Mouse (Mus musculus): ENCODE measurements around the gene Cd248. TPM values are rescaled to one million over a fixed set of nuclear protein-coding genes. Genes with fewer than 3 reads are reported as not detected.

The Cd248 gene
- 54.4 and 64.3 TPM in 2 replicates for polyA plus RNA-seq (2016; fragmentation: Nextera tagmentation; extraction: Ambion mirVana)

DNA sequence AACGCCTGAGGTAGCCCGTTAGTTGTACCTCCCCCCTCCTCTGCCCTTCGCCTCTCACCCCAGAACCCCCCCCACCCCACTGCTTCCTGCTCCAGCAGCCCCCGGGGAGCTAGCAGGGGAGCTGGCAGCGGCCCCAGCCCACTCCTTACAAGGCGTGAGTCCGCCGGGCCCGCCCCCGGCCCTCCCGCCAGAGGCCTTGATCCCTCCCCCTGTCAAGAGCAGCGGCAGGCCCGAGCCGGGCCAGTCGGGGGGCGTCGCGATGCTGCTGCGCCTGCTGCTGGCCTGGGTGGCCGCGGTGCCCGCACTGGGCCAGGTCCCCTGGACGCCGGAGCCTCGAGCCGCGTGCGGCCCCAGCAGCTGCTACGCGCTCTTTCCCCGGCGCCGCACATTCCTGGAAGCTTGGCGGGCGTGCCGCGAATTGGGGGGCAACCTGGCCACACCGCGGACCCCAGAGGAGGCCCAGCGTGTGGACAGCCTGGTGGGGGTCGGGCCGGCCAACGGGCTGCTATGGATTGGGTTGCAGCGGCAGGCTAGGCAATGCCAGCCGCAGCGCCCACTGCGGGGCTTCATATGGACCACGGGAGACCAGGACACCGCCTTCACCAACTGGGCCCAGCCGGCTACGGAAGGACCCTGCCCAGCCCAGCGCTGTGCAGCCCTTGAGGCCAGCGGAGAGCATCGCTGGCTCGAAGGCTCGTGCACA, at the start of gene Cd248:
Cd248 (plus strand) TSS at position 212 of the 703 bp plus-strand sequence.
- Histone ChIP-seq H3K36me3 (no peaks in the 10 kb centered on the region), H3K4me2 (replicated peaks) (peak within 1 kb of the TSS; percentile 86), H3K9me3 (no peaks in the 10 kb centered on the region), H3K27me3 (peaks cover 10% of the 10 kb centered on the region), H3K9ac (peak within 1 kb of the TSS; percentile 81), H3K4me1 (peaks cover 53% of the 10 kb centered on the region), H3K27ac (peak within 1 kb of the TSS; percentile 97), H3K4me3 (peak within 1 kb of the TSS; percentile 59)
- 1% methylated on average over 55 of the region's 56 CpGs for WGBS
- peak; percentile 33 for ATAC-seq (ENCODE audit: insufficient number of reproducible peaks, insufficient read depth, low FRiP score, low TSS enrichment)

DNA sequence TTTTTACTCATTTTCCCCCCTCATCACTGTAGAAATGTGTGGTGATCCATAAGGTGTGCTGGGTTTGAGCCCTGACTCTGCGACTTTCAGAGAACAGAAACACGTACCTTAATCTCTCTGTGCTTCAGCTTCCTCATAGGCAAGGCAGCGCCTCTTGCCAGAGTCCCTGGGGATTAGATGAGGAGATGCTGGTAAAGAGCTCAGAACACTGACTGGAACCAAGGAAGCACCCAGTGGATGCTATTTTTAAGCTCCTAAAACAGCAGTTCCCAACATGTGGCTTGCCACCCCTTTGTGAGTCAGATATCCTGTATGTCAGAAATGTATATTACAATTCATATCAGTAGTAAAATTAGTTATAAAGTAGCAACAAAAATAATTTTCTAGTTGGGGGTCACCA, 49.7 kb upstream of the Cd248 start:
- ATAC-seq (ENCODE audit: insufficient number of reproducible peaks, insufficient read depth, low FRiP score, low TSS enrichment): no peak
- peaks cover 7% of the 10 kb centered on the region; the same call in 1 of the 2 replicates for H3K4me1 ChIP-seq
- H3K27ac ChIP-seq: no peak overlapping the region
- H3K4me2 ChIP-seq (replicated peaks): no peak overlapping the region
- no peaks in the 10 kb centered on the region for H3K27me3 ChIP-seq
- no peaks in the 10 kb centered on the region for H3K36me3 ChIP-seq
- no peak overlapping the region for H3K4me3 ChIP-seq
- H3K9ac ChIP-seq: no peak overlapping the region
- no peaks in the 10 kb centered on the region for H3K9me3 ChIP-seq
- 80% methylated on average over 3 of the region's 3 CpGs for WGBS

DNA sequence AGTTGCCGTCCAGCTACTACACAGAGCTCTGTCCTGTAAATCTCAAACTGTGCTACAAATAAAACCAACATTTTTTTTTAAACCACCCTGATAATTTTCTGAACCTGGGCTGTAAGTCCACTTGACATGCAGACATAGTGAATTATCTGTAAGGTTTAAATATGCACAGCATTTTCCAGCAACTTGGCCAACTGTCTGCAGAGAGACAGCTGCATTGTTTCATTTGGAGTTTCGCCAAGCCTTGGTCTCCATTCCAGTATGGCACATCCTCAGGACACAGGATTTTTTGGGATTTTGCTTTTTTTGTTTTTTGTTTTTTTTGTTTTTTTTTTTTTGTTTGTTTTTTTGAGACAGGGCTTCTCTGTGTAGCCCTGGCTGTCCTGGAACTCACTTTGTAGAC, 46.5 kb upstream of the Cd248 start:
- Histone ChIP-seq H3K4me2 (replicated peaks) (no peak overlapping the region), H3K4me3 (no peak overlapping the region), H3K36me3 (0 out of 2 replicates have a peak, but pooled peaks cover 3% of the 10 kb centered on the region), H3K9me3 (no peaks in the 10 kb centered on the region), H3K27ac (no peak overlapping the region), H3K27me3 (no peaks in the 10 kb centered on the region), H3K4me1 (peaks cover 7% of the 10 kb centered on the region; the same call in 1 of the 2 replicates), H3K9ac (no peak overlapping the region)
- no peak for ATAC-seq (ENCODE audit: insufficient number of reproducible peaks, insufficient read depth, low FRiP score, low TSS enrichment)
- 83% methylated on average over 2 of the region's 2 CpGs for WGBS

DNA sequence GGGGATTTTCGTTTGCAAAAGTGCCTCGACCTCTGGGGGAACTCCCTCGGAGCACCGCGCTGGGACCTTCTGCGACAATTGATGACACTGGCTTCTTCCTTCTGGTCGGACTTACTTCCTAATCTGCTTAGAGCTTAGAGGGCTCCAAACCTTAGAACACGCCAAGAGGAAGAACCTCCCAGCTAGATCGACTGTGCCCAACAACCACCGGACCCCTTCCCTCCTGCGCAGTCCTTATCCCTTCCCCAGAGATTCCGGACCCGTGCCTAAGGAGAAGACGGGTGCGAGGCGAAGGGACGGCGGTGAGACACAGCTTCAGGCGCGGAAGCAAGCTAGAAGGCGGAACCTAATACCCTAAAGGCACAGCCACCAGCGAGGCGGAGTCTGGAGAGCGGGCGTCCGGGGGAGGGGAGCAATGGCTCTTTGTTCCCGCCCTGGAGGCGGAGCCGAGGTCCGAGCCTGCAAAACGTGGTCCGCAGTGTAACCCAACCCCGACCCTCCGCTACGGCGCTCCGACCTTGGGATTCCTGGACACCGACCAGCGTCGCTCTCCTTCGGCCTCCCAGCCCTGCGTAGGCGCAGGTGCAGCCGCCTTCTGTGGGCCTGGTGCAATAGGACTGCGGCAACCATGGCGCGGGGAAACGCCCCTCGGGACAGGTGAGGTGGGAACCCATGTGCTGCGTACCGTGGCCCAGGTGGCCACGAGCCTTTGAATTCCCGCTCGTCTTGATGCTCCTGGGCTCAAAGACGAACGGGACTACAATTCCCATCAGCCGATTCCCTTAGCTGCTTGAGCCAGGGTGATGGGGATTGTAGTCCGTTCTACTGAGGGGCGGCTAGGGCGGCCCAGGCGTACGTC, 44.0 kb upstream of the Cd248 start, which contains the start of gene Slc29a2:
Slc29a2 (plus strand) TSS at position 240 of the 859 bp plus-strand sequence.
- Histone ChIP-seq H3K27ac (peak within 1 kb of the TSS; percentile 67), H3K4me2 (replicated peaks) (peak within 1 kb of the TSS; percentile 89), H3K4me1 (peaks cover 6% of the 10 kb centered on the region; the same call in 1 of the 2 replicates), H3K27me3 (no peaks in the 10 kb centered on the region), H3K4me3 (peak within 1 kb of the TSS; percentile 71), H3K9ac (peak within 1 kb of the TSS; percentile 66), H3K36me3 (peaks cover 18% of the 10 kb centered on the region), H3K9me3 (no peaks in the 10 kb centered on the region)
- peak; percentile 96 for ATAC-seq (ENCODE audit: insufficient number of reproducible peaks, insufficient read depth, low FRiP score, low TSS enrichment)
- under 1% methylated on average over 62 of the region's 62 CpGs for WGBS

DNA sequence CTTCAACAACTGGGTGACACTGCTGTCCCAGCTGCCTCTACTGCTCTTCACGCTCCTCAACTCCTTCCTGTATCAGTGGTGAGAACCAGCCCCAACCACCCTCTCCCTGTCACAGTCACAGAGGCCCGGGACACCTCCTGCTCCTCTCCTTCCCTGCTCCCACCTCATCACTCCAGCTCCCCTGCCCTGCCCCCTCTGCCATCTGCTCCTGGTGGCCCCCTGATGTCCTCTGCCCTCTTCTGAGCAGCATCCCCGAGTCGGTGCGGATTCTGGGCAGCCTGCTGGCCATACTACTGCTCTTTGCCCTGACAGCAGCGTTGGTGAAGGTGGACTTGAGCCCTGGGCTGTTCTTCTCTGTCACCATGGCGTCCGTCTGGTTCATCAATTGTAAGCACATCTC, 41.8 kb upstream of the Cd248 start:
- H3K4me3 ChIP-seq: no peak overlapping the region
- peaks cover 6% of the 10 kb centered on the region; the same call in 1 of the 2 replicates for H3K4me1 ChIP-seq
- no peak overlapping the region for H3K27ac ChIP-seq
- H3K27me3 ChIP-seq: no peaks in the 10 kb centered on the region
- H3K4me2 ChIP-seq (replicated peaks): no peak overlapping the region
- ATAC-seq (ENCODE audit: insufficient number of reproducible peaks, insufficient read depth, low FRiP score, low TSS enrichment): no peak
- H3K9ac ChIP-seq: no peak overlapping the region
- H3K9me3 ChIP-seq: no peaks in the 10 kb centered on the region
- peaks cover 39% of the 10 kb centered on the region for H3K36me3 ChIP-seq
- WGBS: 85% methylated on average over 8 of the region's 8 CpGs

DNA sequence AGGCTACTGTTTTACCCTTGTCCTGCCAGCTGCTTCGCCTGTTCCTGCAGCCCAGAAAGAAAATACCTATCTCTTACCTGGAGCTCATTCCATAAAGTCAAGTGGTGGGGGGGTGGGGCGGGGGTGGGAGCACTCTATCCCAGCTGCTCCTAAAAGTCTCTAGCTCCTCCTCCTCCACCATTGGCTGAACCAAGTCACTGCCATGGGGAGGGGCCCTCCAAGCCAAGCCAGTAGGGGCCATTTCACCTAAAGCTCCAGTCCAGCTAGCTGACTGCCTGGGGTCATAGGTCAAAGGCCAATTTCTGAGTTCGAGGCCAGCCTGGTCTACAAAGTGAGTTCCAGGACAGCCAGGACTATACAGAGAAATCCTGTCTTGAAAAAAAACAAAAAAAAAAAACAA, 35.2 kb upstream of the Cd248 start:
- Histone ChIP-seq H3K27me3 (no peaks in the 10 kb centered on the region), H3K9me3 (no peaks in the 10 kb centered on the region), H3K4me3 (no peak overlapping the region), H3K36me3 (peaks cover 42% of the 10 kb centered on the region), H3K27ac (no peak overlapping the region), H3K4me1 (0 out of 2 replicates have a peak, but pooled peaks cover 7% of the 10 kb centered on the region), H3K4me2 (replicated peaks) (no peak overlapping the region), H3K9ac (no peak overlapping the region)
- WGBS: 84% methylated on average over 3 of the region's 3 CpGs
- ATAC-seq (ENCODE audit: insufficient number of reproducible peaks, insufficient read depth, low FRiP score, low TSS enrichment): no peak

DNA sequence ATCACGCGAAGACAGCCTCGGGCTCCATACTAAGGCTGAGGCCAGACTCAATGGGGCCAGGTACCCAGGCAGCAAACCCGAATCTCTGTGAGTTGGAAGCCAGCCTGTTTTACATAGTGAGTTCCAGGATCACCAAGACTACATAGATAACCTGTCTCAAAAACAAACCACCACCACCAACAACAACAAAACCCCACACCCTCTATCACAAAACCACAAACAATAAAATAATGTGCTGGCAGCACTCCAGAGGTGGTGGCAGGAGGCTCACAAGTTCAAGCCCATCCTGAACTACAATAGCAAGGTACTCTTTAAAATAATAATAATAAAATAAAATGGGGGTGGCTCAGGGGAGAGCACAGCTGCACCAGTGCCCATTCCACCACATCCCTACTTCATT, 31.3 kb upstream of the Cd248 start:
- no peak overlapping the region for H3K9ac ChIP-seq
- WGBS: 74% methylated on average over 4 of the region's 4 CpGs
- no peak for ATAC-seq (ENCODE audit: insufficient number of reproducible peaks, insufficient read depth, low FRiP score, low TSS enrichment)
- no peak overlapping the region for H3K4me3 ChIP-seq
- peaks cover 28% of the 10 kb centered on the region for H3K4me1 ChIP-seq
- no peaks in the 10 kb centered on the region for H3K27me3 ChIP-seq
- H3K9me3 ChIP-seq: no peaks in the 10 kb centered on the region
- no peak overlapping the region for H3K4me2 ChIP-seq (replicated peaks)
- H3K36me3 ChIP-seq: peaks cover 5% of the 10 kb centered on the region; the same call in 1 of the 2 replicates
- H3K27ac ChIP-seq: no peak overlapping the region

DNA sequence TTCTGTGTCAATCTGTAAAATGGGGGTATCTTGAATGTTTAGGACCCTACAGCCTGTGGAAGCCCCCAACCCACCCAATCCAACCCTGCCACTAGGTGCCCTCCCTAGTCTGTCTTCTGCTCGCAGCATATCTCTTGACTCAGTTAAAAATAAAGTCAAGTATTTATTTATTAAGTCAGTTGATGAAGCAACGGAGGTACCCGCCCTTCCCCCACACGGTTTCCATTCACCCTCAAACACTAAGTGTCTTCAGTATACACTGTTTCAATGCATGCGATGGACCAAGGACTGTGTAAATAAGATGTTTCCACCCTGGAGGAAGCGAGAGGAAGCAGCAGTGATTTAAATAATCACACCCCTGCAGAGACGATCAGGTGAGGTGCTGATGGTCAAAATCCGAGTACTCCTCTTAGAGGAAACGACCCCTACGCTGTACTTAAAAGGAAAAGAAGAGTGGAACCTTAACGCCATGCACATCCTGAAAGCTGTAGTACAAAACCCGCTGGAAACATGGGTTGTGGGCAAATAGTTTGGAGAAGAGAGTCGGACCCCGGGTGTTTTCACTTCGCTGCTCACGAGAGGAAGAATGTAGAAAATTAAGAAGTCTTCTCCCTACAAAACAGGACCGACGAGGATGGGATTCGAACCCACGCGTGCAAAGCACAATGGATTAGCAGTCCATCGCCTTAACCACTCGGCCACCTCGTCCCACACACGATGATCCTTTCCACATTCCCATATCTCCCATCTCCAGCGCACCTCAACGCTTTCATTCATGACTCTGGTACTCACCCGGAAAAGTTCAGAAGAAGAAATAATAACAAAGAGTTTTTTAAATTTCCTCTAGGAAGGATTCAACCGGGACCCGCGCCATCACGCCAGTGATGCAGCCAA, 30.0 kb upstream of the Cd248 start:
- H3K4me1 ChIP-seq: peaks cover 35% of the 10 kb centered on the region
- peak overlapping the region; percentile 91 for H3K4me3 ChIP-seq
- no peak for ATAC-seq (ENCODE audit: insufficient number of reproducible peaks, insufficient read depth, low FRiP score, low TSS enrichment)
- peak overlapping the region; percentile 83 for H3K27ac ChIP-seq
- H3K27me3 ChIP-seq: no peaks in the 10 kb centered on the region
- WGBS: 6% methylated on average over 32 of the region's 32 CpGs
- no peaks in the 10 kb centered on the region for H3K9me3 ChIP-seq
- H3K9ac ChIP-seq: peak overlapping the region; percentile 94
- no peaks in the 10 kb centered on the region for H3K36me3 ChIP-seq
- H3K4me2 ChIP-seq (replicated peaks): peak overlapping the region; percentile 99

DNA sequence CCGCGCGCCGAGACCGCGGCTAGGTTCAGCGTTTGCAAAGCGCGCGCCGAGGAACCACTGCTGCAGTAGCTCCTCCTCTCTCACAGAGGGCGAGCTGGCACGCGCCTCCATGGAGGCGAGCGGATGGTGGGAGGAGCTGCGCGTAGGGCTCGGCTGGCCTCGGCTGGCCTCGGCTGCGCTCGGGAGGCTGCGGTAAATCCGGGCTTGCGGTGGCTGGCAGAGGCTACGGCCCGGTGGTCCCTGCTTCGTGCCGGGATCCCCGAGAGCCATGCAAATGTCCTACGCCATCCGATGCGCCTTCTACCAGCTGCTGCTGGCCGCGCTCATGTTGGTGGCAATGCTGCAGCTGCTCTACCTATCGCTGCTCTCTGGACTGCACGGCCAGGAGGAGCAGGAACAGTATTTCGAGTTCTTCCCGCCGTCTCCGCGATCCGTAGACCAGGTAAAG, 29.1 kb upstream of the Cd248 start, which contains the start of the genes B4gat1 and AC124502.3:
B4gat1 (plus strand) TSS at position 118 of the 448 bp plus-strand sequence.
AC124502.3 (plus strand) TSS at position 183 of the 448 bp plus-strand sequence.
- Histone ChIP-seq H3K27me3 (no peaks in the 10 kb centered on the region), H3K9ac (peak within 1 kb of the TSS; percentile 94), H3K9me3 (no peaks in the 10 kb centered on the region), H3K4me1 (peaks cover 35% of the 10 kb centered on the region), H3K36me3 (peaks cover 5% of the 10 kb centered on the region), H3K27ac (peak within 1 kb of the TSS; percentile 83), H3K4me2 (replicated peaks) (peak within 1 kb of the TSS; percentile 99), H3K4me3 (peak within 1 kb of the TSS; percentile 91)
- ATAC-seq (ENCODE audit: insufficient number of reproducible peaks, insufficient read depth, low FRiP score, low TSS enrichment): peak; percentile 86
- under 1% methylated on average over 44 of the region's 44 CpGs for WGBS

DNA sequence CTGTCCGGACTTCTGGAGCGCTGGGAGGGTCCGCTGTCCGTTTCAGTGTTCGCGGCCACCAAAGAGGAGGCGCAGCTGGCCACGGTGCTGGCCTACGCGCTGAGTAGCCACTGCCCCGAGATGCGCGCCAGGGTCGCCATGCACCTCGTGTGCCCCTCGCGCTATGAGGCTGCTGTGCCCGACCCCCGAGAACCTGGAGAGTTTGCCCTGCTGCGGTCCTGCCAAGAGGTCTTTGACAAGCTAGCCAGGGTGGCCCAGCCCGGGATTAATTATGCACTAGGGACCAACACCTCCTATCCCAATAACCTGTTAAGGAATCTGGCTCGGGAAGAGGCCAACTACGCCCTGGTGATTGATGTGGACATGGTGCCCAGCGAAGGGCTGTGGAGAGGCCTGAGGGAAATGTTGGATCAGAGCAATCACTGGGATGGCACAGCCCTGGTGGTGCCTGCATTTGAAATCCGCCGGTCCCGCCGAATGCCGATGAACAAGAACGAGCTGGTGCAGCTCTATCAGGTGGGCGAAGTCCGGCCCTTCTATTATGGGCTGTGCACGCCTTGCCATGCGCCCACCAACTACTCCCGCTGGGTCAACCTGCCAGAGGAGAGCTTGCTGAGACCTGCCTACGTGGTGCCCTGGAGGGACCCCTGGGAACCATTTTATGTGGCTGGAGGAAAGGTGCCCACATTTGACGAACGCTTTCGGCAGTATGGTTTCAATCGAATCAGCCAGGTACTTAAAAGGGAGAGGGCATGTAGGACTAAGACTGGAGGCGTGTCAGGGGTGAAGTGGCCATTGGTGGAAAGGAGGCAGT, 28.4 kb upstream of the Cd248 start:
- Histone ChIP-seq H3K27me3 (no peaks in the 10 kb centered on the region), H3K9me3 (no peaks in the 10 kb centered on the region), H3K27ac (peak overlapping the region; percentile 83; the same call in 1 of the 2 replicates), H3K4me1 (peaks cover 35% of the 10 kb centered on the region), H3K36me3 (peaks cover 9% of the 10 kb centered on the region), H3K4me3 (peak overlapping the region; percentile 91), H3K9ac (peak overlapping the region; percentile 94), H3K4me2 (replicated peaks) (peak overlapping the region; percentile 99)
- no peak for ATAC-seq (ENCODE audit: insufficient number of reproducible peaks, insufficient read depth, low FRiP score, low TSS enrichment)
- 15% methylated on average over 41 of the region's 41 CpGs for WGBS
